Mouse (Mus musculus) embryo, embryonic 9.5 days (tissue): ENCODE data around the gene Adh1.

Source experiments
- DNase-seq: peaks from one replicate; pipeline ENCODE4 v3.0.0-alpha.2; 2017; ENCODE audit errors: extremely low spot score

The Adh1 gene

GRCm38 (mm10) chr3:138287686-138288085, 26.9 kb downstream of the Adh1 start:
- DNase-seq: no peak

DNA sequence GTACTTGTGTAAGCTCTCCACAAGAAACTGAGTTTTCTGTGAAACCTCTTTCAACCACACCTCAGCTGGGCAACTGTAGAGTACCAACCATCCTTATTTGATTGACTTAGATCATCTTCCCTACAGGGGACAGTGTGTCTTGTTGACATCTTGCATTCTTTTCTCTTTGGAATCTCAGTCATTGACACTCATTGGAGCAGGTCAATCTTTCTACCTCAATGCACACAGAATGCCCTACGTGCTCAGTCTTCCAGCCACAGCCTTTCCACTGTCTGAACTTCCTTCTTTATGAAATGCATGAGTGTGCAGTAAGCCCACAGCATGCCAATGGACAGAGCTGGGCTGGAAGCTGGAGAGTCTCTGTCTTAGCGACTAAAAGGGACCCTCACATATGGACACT, 29.9 kb downstream of the Adh1 start:
- DNase-seq: no peak

DNA sequence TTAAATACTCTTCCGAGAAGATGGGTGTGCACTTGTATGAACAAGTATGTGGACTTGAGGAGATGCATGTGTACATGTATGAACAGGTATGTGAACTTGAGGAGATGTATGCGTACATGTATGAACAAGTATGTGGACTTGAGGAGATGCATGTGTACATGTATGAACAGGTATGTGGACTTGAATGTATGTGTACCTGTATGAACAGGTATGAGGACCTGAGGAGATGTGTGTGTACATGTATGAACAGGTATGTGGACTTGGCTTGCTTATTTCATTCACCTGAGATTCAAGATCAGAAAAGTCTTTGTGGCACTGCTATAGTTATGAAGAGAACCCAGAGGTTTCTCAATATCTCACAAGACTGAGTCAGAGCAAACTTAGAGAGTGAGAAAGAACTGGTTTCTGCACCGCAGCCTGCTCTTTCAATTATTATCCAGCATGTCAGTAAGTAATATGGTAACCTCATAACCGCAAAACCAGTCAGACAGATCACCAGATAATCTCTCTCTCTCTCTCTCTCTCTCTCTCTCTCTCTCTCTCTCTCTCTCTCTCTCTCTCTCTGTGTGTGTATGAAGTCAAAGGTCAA, 30.8 kb downstream of the Adh1 start:
- no peak for DNase-seq

- DNase-seq: no peak
These were observed 32.6 kb downstream of the Adh1 start for GRCm38 (mm10) chr3:138293298-138293895.

DNA sequence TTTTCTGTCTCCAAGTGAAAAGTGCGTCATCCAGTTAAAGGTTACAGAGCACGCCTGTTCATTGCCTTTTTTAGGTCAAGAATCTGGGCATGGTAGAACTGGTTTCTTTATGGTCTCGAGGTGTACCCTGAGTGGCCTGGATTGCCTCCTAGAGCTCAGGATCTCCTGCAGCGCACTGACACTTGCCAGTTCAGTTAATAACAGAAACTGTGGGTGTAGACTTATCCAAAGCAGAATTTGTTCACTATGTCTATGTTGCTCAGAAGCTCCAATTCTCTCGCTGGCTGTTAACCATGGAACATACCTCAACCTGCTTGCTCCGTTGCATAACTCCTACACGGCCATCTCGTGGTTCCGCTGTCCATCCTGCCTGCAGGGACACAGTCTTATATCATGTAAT, 39.3 kb downstream of the Adh1 start:
- no peak for DNase-seq

GRCm38 (mm10) chr3:138302676-138303075, 41.9 kb downstream of the Adh1 start:
- no peak for DNase-seq

- peak; percentile 29 for DNase-seq
These were observed 43.1 kb downstream of the Adh1 start for GRCm38 (mm10) chr3:138303771-138304488.

DNA sequence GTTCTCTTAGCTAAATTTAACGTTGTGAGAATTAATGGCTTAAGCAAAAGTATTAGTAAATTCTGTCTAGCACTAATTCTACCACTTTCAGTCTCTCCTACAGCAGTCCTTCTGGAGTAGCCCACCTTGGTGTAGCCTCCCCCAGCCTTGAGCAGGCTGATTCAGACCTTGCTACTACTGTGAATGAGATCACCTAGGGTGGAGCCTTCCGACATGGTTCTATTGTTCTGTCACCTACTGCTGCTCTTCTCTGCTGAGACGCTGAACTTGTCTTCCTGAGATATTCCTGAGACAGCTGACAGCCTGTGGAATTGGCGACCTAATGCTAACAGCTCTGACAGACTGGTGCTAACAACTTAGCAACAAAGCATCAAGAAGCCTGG, 43.7 kb downstream of the Adh1 start:
- DNase-seq: peak; percentile 10

DNA sequence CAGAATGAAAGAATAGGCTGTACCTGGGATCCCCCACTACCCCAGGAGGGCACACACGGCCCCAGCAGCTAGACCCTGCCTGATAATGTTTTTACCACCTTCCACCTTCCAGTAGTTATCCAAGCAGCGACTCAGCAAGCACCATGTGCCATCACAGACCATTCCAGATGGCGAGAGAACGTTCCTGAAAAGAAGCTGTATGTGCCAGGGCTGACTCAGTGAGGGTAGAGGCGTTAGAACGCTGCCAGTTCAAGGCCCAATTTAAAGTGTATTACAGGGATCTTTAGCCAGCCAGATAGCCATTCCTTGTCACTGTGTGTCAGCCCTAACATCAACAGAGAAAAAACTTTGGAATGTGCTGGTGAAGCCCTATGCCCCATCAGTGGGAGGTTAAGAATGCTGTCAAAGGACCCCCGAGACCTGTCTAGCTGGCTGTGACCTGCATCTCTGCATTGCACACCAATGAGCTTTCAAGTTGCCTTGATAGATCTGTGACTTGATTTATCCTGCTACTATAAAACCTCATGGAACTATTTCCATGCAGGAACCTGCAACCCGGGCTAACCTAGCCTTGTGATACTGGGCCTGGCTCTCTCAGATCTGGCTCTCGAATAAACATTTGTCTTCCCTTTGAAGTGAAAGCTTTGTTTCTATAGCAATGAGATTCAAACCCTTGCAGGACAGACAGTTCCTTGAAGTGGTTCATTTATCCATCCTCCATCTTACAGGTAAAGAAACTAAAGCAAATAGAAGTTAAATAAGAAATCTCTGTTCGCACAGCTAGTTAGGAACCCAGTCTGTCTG, 44.9 kb downstream of the Adh1 start:
- peak; percentile 15 for DNase-seq

DNA sequence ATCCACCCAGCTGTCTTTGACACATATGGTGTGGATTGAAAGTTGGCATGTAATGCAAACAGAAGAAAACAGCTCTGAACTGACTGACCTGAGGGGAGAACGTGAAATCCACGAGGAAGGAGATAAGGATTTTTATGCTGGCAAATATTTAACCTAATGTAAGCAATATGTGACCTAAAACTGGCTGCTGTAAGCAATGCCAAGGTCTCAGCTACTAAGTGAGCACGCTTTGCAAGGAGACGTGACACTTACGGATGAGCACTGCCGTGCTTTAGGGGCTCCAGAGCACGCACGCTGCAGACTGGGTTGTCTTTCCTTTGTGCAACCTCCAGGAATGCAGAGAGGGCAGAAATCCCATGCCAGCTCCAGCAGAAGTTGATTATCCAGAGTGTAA, 45.5 kb downstream of the Adh1 start:
- no peak for DNase-seq

- DNase-seq: no peak
These were observed 49.1 kb downstream of the Adh1 start for GRCm38 (mm10) chr3:138309910-138310309.

- no peak for DNase-seq
These were observed 50.2 kb downstream of the Adh1 start for GRCm38 (mm10) chr3:138311015-138311414.

DNA sequence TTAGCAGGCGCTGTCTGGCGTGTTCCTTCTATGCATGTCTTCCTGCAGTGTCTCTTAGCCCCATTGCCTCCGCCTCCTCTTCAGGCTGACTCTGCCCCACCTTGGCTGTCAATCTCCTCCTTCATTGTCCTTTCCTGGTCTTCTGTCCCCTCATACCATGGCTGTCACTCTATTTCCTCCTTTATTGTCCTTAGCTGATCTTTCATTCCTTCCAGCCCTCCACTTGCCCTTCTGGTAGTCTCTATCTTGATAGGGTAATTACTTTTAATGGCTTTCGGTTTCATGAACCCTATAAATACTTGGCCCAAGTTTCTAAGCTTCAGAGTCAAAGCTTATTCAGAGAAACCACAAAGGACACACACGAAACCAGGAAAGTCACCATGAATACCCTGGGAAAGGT, 52.2 kb downstream of the Adh1 start, which contains the start of gene Adh6a:
Adh6a (plus strand) TSS at position 322 of the 400 bp plus-strand sequence.
- no peak for DNase-seq

DNA sequence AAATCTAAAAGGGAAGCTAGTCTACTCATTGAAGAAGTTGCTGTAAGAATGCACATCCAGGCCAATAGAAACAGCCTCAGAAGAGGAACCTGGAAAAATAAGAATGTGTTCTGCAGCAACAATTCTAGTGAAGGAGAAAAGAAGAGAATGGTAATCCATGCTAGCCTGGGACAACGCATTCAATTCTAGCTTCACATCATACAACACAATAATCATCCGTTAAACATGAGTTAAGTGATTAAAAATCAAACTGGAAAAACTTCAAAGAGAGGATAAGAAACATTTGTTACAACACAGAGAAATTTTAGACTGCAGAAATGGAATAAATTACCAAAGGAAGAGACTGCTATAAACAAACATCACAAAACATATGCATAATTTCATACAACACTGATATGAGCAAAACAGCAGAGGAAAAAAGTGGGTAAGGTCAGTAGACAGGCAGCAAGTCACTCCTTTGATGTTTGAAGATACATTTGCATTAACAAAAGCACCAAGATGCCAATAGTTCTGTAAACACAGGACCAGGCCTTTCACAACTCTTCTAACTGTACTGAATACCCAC, 56.2 kb downstream of the Adh1 start:
- no peak for DNase-seq

DNA sequence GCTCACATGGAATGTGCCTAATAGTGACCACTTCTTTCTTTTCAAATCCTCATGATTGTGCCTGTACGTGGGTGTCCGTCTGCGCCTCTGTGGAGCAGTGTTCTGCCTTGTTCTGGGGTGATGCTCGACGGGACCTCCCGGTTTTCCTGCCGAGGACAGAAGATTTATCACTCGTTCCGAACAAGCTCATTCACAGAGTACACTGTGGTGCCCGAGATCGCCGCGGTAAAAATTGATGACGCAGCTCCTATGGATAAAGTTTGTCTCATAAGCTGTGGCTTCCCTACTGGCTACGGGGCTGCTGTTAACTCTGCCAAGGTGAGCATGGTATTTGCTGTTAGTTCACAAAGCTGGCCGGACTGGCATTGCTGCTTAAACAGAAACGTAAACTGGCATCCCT, 64.2 kb downstream of the Adh1 start:
- no peak for DNase-seq

DNA sequence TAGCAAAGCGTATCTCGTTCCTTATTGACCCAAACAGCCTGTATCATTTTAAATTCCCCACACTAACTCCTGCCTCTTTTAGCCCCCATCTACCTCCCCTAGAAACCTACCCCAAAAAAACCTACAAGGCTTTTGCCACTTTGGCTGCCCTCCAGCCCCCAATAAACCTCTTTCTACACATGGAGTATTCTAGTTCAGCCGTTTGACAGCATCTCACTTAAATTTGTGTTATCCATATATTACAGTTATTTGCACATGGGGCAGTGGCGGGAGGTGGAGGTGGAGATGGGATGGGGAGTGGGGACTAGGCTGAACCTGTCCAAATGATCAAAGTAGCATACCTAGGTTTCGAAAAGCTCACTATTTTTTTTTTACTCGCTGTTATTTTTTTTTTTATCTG, 64.7 kb downstream of the Adh1 start:
- DNase-seq: no peak

DNA sequence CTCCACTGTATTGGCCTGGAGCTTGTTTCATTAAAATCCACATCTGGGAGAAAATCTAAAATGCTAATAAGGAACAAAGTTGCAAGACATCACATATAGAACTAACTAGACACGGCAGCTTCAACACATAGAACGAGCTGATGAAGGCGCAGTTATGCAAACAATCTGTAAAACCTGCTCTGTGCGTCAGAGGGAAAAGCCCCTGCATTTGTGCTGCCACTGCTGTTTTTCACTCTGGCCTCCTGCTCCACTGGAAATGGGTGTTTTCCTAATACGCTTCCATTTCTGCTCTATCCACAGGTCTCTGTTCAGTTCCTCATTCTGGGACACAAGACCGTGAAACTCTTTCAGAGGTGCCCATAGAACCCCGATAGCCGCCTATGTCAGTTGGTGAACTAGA, 73.1 kb downstream of the Adh1 start:
- DNase-seq: no peak

GRCm38 (mm10) chr3:138334320-138334719, 73.5 kb downstream of the Adh1 start:
- no peak for DNase-seq

DNA sequence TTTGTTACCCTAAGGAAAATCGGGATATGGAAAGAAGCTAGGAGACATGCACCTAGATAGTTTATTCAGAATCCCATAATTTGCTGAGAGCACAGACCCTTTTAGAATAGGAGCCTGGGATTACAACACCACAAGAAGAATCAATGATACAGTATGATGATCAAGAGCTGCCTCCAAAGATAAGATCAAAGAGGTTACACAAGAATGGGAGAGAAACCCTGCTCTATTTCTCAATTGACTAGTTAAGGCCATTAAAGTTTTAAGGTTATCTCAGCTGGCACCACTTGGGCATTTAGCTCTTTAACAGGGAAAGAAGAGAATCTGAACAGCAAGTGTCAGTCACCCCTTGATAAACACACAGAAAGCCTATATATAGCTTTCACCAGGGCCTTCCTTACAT, 74.8 kb downstream of the Adh1 start:
- no peak for DNase-seq

GRCm38 (mm10) chr3:138336104-138336754, 75.4 kb downstream of the Adh1 start:
- no peak for DNase-seq
